Mouse (Mus musculus) left cerebral cortex, postnatal 10 days (tissue): ENCODE measurements at regions not wholly inside any gene's neighbourhood (a gene's known extent, or its start where the extent isn't known, plus 50 kb on each side); places are given as distances from the start of the nearest gene placed in this dataset.

Experiments
- DNase-seq, 2 experiments: peaks; one replicate each; pipeline ENCODE4 v3.0.0; 2021 to 2022; ENCODE audit warnings: low spot score in 2 of 2, mixed read lengths in 1 of 2; ENCODE audit errors: extremely low spot score in 1 of 2
- intact Hi-C: fragments of 180-260 bp; cut with DNase I; formaldehyde crosslinking; loops from one replicate; pipeline ENCODE4 v1.15.1; 2025

DNA sequence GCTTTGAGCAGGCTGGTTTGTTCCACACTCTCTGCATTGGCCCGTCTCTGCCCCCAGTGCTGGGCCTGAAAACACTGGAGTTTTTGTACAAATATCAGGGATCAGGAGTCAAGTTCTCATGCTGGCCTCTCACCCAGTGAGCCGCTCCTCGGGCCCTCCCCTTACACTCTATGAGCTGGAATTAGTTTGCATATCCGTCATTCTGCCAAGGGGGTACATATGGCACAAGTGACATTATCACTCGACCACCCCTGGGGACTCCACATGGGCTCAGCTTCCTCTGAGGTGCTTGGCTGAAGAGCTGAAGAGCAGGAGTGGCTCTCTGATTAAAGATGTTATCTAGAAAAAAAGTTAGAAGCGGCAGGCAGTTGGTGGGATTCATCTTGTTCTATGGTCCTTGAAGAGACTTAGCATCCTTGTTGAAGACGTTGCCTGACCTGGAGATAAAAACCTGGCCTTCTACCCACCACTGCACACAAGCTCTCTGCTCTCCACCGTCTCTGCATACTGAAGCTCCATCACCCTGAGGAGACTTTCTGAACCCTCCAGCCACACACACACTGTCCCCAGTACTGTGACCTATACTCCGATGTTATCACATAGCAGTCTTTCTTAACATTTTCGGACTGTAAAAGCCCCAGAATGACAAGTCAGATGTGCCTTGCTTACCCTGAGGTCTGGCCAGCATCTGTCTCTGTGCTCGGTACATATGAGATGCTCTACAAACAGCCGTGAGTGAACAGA, 144.2 kb downstream of the Setd4 start:
- intact Hi-C loops: loop anchor here (5.0 to 10.0 kb wide), 5 partner anchors 83 to 945 kb away; no protein-coding TSS in a partner anchor
- DNase-seq: no peak

DNA sequence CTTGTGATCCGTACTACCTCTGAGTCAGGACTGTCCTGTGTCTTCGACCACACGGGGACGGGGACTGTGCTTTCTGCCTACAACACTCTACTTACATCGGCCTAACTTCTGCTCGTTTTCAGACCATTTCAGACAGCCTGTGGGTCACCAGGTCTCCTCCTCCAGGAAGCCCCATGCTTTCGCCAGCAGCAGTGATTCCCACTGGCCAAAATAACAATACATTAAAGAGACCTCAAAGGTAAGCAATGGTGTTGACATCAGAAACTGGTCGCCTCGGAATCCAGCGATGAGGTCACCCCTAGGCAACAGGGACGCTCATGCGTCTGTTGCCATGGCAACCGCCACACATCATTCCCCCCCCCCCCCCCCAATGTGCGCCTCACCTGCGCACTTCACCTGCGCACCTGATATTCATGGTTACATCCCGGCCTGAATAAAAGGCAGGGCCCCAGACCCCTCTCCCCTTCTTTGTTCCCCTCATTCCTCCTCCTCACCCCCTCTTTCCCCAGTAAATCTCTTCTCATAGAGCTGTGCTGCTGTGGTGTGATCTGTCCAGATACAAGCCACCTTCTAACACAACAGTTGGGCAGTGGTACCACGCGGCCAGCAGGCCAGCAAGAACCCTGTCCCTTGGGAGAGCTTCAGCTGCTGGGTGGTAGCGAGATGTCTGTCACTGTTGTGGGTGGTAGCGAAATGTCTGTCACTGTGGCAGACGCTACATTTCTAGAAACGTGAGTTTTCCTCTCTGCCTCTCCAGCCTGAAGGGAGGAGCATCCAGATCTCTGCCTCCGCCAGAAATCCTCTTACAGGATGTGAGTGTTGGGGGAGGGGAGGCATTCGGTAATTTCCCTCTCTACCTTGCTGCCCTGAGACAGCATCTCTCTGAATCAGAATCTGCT, 145.0 kb downstream of the Setd4 start:
- intact Hi-C loops: loop anchor here (5.0 to 10.0 kb wide), 4 partner anchors 83 to 944 kb away; no protein-coding TSS in a partner anchor
- no peak for DNase-seq

- no peak for DNase-seq
- intact Hi-C loops: loop anchor here (5.0 to 10.0 kb wide), 4 partner anchors 84 to 943 kb away; no protein-coding TSS in a partner anchor
Observed at GRCm38 (mm10) chr16:93458011-93458585, 145.8 kb downstream of the Setd4 start.

DNA sequence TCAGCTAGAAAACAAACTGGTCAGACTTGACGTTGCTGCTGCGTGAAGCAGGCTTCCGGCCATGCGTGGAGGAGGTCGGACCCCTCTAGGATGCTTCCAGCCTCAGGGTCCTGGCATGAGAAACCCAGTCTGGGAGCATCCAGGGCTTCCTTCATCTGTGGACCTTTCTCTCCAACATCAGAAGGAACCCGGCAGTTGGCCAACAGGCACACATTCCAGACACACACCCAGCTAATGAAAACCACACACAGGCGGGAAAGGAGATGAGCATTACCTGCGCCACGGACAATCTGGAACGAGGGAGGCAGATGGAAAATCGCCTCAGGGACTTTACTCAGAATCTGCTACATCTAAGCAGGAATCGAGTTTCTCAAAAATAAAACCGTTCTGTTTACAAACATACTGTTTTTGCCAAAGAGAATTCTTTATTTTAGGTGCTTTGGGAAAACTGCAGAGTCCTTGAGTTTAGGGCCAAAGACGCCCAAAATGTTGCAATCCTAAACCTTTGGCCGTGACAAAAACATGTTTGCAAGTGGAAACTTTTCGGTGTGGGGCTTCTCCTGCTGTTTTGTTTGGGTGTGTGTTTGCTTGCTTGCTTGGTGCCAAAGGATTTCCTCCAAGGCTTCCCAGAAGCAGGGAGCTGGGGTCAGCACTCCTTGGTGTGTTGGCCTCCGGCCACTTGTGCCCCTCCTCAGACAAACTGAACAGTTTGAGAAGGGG, 147.0 kb downstream of the Setd4 start:
- DNase-seq: peak in 1 of 2 experiments; percentile 50

DNA sequence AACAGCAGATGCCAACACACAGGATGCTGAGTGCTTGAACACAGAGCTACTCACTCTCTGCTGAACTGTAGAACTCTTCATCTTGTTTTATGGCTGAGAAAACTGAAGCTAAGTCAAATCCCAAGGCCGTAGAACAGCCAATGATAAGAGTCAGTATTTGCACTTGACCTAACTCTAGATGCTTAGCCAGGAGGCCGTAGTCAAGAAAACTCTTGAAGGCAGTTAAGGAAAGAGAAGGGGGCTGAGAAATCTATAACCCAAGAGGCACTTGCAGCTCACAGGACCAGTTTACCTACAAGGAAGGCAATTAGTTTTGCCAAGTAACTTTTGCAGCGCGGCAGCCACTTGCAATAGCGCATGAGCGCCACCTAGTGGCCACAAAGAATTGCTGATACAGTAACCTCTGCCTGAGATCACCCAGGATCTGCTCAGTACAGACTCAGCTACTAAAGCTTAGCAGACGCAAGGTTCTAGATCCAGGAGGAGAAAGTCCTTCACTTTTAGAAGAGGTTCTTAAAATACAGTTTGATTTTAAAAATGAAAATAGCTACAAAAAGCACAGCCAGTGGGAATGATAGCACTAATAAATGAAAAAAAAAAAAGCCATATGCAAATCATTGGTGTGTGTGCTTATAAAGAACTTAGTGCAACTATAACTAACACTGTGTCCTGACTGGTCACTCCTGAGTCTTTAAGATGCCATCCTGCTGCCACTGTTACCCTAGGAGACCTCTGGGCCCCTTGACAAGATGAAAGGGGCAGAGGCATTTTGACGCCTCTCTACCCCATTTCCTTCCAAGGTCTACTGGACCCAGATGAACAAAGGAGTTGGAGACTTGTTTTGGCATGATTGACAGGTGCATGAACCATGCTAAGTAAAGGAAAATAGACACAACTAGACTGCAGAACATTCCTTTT, 149.5 kb downstream of the Setd4 start:
- peak; percentile 82 to 86 for DNase-seq
- intact Hi-C loops: loop anchor here (5.0 to 10.0 kb wide), 4 partner anchors 160 to 940 kb away; no protein-coding TSS in a partner anchor

More for the DNA sequence above, 147.0 kb downstream of the Setd4 start:
- intact Hi-C loops: loop anchor here (5.0 to 10.0 kb wide), 4 partner anchors 85 to 942 kb away; no protein-coding TSS in a partner anchor

DNA sequence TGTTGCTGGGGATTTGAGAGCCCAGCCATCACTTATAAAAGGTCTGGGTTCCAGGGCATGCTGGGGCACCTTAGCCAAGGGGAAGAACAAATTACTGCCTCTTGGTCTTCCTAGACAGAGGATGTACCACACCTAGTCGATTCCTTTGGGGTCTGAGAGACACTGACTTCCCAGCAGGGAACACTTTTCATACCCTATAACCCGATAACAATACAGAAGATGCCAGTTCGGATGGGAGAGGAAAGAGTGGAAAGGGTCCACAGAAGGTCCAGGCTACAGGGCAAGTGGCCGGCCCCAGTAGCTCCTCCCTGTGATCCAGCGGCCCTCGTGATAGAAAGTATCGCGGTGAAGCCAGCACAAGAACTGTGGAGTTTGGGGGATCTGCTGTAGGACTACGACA, 150.8 kb downstream of the Setd4 start:
- no peak for DNase-seq
- intact Hi-C loops: loop anchor here (5.0 to 10.0 kb wide), 4 partner anchors 158 to 938 kb away; no protein-coding TSS in a partner anchor

GRCm38 (mm10) chr16:93450896-93451295, 153.0 kb downstream of the Setd4 start:
- DNase-seq: no peak
- intact Hi-C loops: loop anchor here (5.0 to 10.0 kb wide), 4 partner anchors 156 to 936 kb away; no protein-coding TSS in a partner anchor

GRCm38 (mm10) chr16:93449925-93450324, 153.9 kb downstream of the Setd4 start:
- intact Hi-C loops: loop anchor here (5.0 to 10.0 kb wide), 4 partner anchors 155 to 935 kb away; no protein-coding TSS in a partner anchor
- DNase-seq: no peak

DNA sequence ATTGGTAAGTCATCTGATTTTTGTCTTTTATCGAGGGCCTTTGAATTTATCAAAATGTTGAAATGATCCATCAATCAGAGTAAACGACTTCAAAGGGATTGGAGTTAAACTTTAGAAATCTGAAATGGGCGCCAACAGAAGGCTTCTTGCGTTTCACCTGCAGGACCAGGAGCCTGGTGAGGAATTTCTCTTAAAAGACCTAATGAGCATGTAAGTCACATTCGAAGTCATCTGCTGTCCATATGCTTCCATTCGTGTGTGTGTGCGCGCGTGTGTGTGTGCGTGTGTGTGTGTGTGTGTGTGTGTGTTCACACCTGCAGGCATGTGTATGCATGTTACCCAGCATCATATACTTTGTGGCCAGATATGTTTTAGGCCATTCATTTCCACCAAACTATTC, 155.7 kb downstream of the Setd4 start:
- intact Hi-C loops: no loop called here
- DNase-seq: no peak

DNA sequence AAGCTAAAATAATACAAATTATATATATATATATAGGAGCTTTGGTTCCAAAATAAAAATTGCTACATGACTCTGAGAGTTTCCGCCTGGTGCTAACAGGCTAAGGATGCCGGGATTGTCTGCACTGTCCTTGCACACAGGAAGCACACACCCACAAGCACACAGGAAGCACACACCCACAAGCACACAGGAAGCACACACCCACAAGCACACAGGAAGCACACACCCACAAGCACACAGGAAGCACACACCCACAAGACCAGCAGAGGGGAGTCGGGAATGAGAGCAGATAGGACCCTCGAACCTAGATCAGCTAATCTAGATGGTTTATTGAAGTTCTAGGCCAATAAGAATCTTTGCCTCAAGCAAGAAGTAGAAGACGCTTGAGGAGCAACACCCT, 156.9 kb downstream of the Setd4 start:
- no peak for DNase-seq
- intact Hi-C loops: no loop called here

DNA sequence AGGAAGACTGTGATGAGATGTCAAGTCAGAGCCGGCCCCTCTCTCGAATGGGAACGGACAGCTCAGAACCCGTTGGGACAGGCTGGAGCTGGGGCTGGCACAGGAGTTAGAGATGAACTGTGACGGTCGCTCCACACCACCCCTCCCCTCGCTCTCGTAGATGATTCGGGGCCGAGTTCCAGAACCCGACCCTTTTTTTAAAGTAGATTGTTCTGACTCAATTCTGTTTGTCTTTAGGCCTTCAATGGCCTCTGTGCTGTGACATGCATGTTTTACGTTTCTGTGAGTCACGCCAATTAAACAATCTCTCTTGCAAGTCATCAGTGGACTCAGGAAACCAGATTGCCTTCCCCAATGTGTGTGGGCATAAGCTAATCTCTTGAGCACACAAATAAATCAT, 157.7 kb downstream of the Setd4 start:
- intact Hi-C loops: no loop called here
- DNase-seq: no peak

DNA sequence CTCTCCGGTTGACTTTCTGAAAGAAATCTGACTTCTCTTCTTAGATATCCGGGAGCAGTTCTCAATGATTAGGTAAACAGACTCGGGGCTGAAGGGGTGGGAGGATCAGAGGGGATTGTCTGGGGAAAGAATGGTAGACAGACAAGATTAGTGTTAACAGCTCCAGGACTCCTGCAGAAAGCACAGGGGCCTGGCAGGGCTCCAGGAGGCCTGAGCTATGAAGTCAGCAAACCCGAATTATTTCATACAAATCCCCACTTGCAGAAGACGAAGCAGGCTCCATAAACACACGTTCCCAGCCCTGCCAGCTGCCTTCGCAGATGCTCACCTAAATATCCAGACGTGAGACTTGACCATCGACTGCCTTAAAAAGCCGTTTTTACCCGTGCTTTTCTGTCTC, 161.0 kb downstream of the Setd4 start:
- intact Hi-C loops: no loop called here
- no peak for DNase-seq

DNA sequence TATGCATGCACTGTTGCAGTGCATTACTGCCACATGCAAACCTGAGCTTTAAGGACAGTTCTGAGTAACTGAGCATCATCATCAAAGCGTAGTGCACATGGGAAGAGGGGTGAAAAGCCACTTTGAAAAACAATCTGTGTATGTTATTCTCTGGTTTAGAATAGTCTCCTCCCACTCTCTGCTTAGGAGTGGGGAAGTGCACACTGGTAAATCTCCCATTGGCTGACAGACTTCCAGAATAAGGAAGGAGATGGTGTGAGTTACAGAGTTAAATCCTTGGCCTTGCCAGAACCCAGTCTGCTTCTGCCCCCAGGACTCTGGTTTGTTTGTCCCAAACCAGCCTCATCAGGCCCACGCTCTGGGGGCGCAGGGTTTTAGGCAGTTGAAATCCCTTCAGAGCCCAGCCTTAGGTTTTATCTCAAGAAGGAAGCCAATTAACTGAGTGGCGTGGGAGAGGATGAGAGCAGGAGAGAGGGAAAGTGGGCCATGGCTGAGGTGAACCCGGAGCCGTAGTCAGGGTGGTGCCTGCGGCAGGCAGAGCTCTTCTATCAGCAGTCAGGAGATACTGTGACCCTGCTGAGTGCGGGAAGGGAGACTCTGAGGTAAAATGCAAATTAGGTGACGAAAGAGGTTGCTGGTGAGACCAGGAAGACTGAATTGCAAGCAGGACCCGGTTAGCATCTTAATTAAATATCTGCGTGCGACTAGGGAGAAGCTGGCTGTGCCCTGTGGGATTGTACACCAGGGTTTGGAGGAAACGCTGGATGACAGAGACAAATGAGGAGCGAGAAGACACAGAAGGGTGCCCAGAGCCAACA, 166.0 kb downstream of the Setd4 start:
- DNase-seq: no peak
- intact Hi-C loops: no loop called here

GRCm38 (mm10) chr16:93436732-93437131, 167.1 kb downstream of the Setd4 start:
- no peak for DNase-seq
- intact Hi-C loops: no loop called here

- intact Hi-C loops: no loop called here
- no peak for DNase-seq
Observed at GRCm38 (mm10) chr16:93431316-93431715, 172.5 kb downstream of the Setd4 start.

- intact Hi-C loops: no loop called here
- no peak for DNase-seq
Observed at GRCm38 (mm10) chr16:93429324-93429781, 174.5 kb downstream of the Setd4 start.

- DNase-seq: no peak
- intact Hi-C loops: no loop called here
Observed at GRCm38 (mm10) chr16:93427264-93427663, 176.6 kb downstream of the Setd4 start.
